Mouse (Mus musculus): ENCODE measurements around the gene Capns1. TPM values are rescaled to one million over a fixed set of nuclear protein-coding genes. Genes with fewer than 3 reads are reported as not detected.
A peak's percentile ranks its signal among the peaks of the same experiment; 100 is the strongest.
"Not testable (repeated sequence)": the region's sequence is repeated elsewhere in the genome, so short reads cannot be mapped to it uniquely, and the experiment has no call there.

Gene Capns1
- polyA plus RNA-seq, 1 experiment: 724 TPM

- TF ChIP-seq CTCF (conservative IDR thresholded peaks at IDR 0.05; ENCODE audit: insufficient read depth, insufficient read length, low read depth, low read length) (no peak), POLR2A (IDR thresholded peaks at IDR 0.05; ENCODE audit: low read depth, low read length) (no peak)
- H3K27ac ChIP-seq (ENCODE audit: insufficient read depth, low read depth, low read length): no peak overlapping the region
Observed at GRCm38 (mm10) chr7:30202895-30203690, 4.5 kb upstream of the Capns1 start.

GRCm38 (mm10) chr7:30200661-30201060 is 2.0 kb upstream of the Capns1 start:
- H3K27ac ChIP-seq (ENCODE audit: insufficient read depth, low read depth, low read length); H3K27me3 ChIP-seq (replicated peaks; ENCODE audit: control insufficient read depth, insufficient read depth, low read length); H3K4me1 ChIP-seq (ENCODE audit: control insufficient read depth, insufficient read depth, low read length); H3K4me3 ChIP-seq (ENCODE audit: insufficient read depth, low read depth, low read length); DNase-seq; H3K36me3 ChIP-seq (ENCODE audit: control insufficient read depth, insufficient read depth, low read length): not testable (repeated sequence)
- 87% methylated on average over 5 of the region's 5 CpGs for WGBS

More at GRCm38 (mm10) chr7:30202895-30203690, 4.5 kb upstream of the Capns1 start:
- DNase-seq: no peak
- Histone ChIP-seq H3K4me3 (ENCODE audit: insufficient read depth, low read depth, low read length) (no peak overlapping the region), H3K4me1 (ENCODE audit: control insufficient read depth, insufficient read depth, low read length) (no peaks in the 10 kb centered on the region), H3K27me3 (replicated peaks; ENCODE audit: control insufficient read depth, insufficient read depth, low read length) (no peaks in the 10 kb centered on the region), H3K36me3 (ENCODE audit: control insufficient read depth, insufficient read depth, low read length) (no peaks in the 10 kb centered on the region)
- WGBS: 76% methylated on average over 11 of the region's 11 CpGs

- DNase-seq: no peak
- H3K27ac ChIP-seq (ENCODE audit: insufficient read depth, low read depth, low read length): no peak overlapping the region
- H3K36me3 ChIP-seq (ENCODE audit: control insufficient read depth, insufficient read depth, low read length): no peaks in the 10 kb centered on the region
- no peak for TF ChIP-seq POLR2A (IDR thresholded peaks at IDR 0.05; ENCODE audit: low read depth, low read length)
- no peak for TF ChIP-seq CTCF (conservative IDR thresholded peaks at IDR 0.05; ENCODE audit: insufficient read depth, insufficient read length, low read depth, low read length)
- H3K4me3 ChIP-seq (ENCODE audit: insufficient read depth, low read depth, low read length): no peak overlapping the region
- H3K4me1 ChIP-seq (ENCODE audit: control insufficient read depth, insufficient read depth, low read length): no peaks in the 10 kb centered on the region
- 60% methylated on average over 5 of the region's 5 CpGs for WGBS
- H3K27me3 ChIP-seq (replicated peaks; ENCODE audit: control insufficient read depth, insufficient read depth, low read length): no peaks in the 10 kb centered on the region
Observed at GRCm38 (mm10) chr7:30200200-30200599, 1.6 kb upstream of the Capns1 start.

GRCm38 (mm10) chr7:30199498-30200139 is 1.0 kb upstream of the Capns1 start:
- Histone ChIP-seq H3K27me3 (replicated peaks; ENCODE audit: control insufficient read depth, insufficient read depth, low read length) (no peaks in the 10 kb centered on the region), H3K4me1 (ENCODE audit: control insufficient read depth, insufficient read depth, low read length) (no peaks in the 10 kb centered on the region), H3K36me3 (ENCODE audit: control insufficient read depth, insufficient read depth, low read length) (no peaks in the 10 kb centered on the region), H3K4me3 (ENCODE audit: insufficient read depth, low read depth, low read length) (no peak overlapping the region), H3K27ac (ENCODE audit: insufficient read depth, low read depth, low read length) (no peak overlapping the region)
- DNase-seq: no peak
- WGBS: 76% methylated on average over 18 of the region's 18 CpGs
- TF ChIP-seq POLR2A (IDR thresholded peaks at IDR 0.05; ENCODE audit: low read depth, low read length): no peak
- TF ChIP-seq CTCF (conservative IDR thresholded peaks at IDR 0.05; ENCODE audit: insufficient read depth, insufficient read length, low read depth, low read length): no peak

- TF ChIP-seq CTCF (conservative IDR thresholded peaks at IDR 0.05; ENCODE audit: insufficient read depth, insufficient read length, low read depth, low read length) (no peak), POLR2A (IDR thresholded peaks at IDR 0.05; ENCODE audit: low read depth, low read length) (no peak)
- peak; percentile 29 for DNase-seq
- Histone ChIP-seq H3K27me3 (replicated peaks; ENCODE audit: control insufficient read depth, insufficient read depth, low read length) (no peaks in the 10 kb centered on the region), H3K4me1 (ENCODE audit: control insufficient read depth, insufficient read depth, low read length) (peaks cover 2% of the 10 kb centered on the region; the same call in 1 of the 2 replicates), H3K36me3 (ENCODE audit: control insufficient read depth, insufficient read depth, low read length) (no peaks in the 10 kb centered on the region), H3K27ac (ENCODE audit: insufficient read depth, low read depth, low read length) (no peak overlapping the region), H3K4me3 (ENCODE audit: insufficient read depth, low read depth, low read length) (no peak overlapping the region)
- WGBS: 61% methylated on average over 5 of the region's 5 CpGs
Observed at GRCm38 (mm10) chr7:30197592-30198129, 950 bp downstream of the Capns1 start.

- DNase-seq: no peak
- no peaks in the 10 kb centered on the region for H3K36me3 ChIP-seq (ENCODE audit: control insufficient read depth, insufficient read depth, low read length)
- H3K27ac ChIP-seq (ENCODE audit: insufficient read depth, low read depth, low read length): no peak overlapping the region
- H3K4me1 ChIP-seq (ENCODE audit: control insufficient read depth, insufficient read depth, low read length): peaks cover 2% of the 10 kb centered on the region; the same call in 1 of the 2 replicates
- WGBS: 24% methylated on average over 6 of the region's 6 CpGs
- H3K4me3 ChIP-seq (ENCODE audit: insufficient read depth, low read depth, low read length): no peak overlapping the region
- TF ChIP-seq CTCF (conservative IDR thresholded peaks at IDR 0.05; ENCODE audit: insufficient read depth, insufficient read length, low read depth, low read length) (no peak), POLR2A (IDR thresholded peaks at IDR 0.05; ENCODE audit: low read depth, low read length) (no peak)
- H3K27me3 ChIP-seq (replicated peaks; ENCODE audit: control insufficient read depth, insufficient read depth, low read length): no peaks in the 10 kb centered on the region
Observed at GRCm38 (mm10) chr7:30196171-30196570, 2.4 kb downstream of the Capns1 start.

GRCm38 (mm10) chr7:30195461-30195860 is 3.1 kb downstream of the Capns1 start:
- H3K4me3 ChIP-seq (ENCODE audit: insufficient read depth, low read depth, low read length): no peak overlapping the region

More at GRCm38 (mm10) chr7:30195461-30195860, 3.1 kb downstream of the Capns1 start:
- H3K4me1 ChIP-seq (ENCODE audit: control insufficient read depth, insufficient read depth, low read length): peaks cover 2% of the 10 kb centered on the region; the same call in 1 of the 2 replicates
- DNase-seq: no peak
- WGBS: 59% methylated on average over 6 of the region's 6 CpGs
- no peaks in the 10 kb centered on the region for H3K36me3 ChIP-seq (ENCODE audit: control insufficient read depth, insufficient read depth, low read length)
- no peak for TF ChIP-seq CTCF (conservative IDR thresholded peaks at IDR 0.05; ENCODE audit: insufficient read depth, insufficient read length, low read depth, low read length)
- no peak for TF ChIP-seq POLR2A (IDR thresholded peaks at IDR 0.05; ENCODE audit: low read depth, low read length)
- H3K27me3 ChIP-seq (replicated peaks; ENCODE audit: control insufficient read depth, insufficient read depth, low read length): no peaks in the 10 kb centered on the region
- H3K27ac ChIP-seq (ENCODE audit: insufficient read depth, low read depth, low read length): no peak overlapping the region

Measured in kidney, adult 2 months (tissue).